Mouse (Mus musculus) hindbrain, postnatal 0 days (tissue): ENCODE measurements around the gene Kcnj12. TPM values are rescaled to one million over a fixed set of nuclear protein-coding genes. Genes with fewer than 3 reads are reported as not detected.

ENCODE experiments used
- ATAC-seq: fragments of 200-750 bp; cut with Nextera tagmentation; 2 replicates; pipeline ENCODE4 v1.8.0; 2017; ENCODE audit warnings: mild to moderate bottlenecking, moderate TSS enrichment, moderate library complexity
- DNase-seq: peaks from one replicate; pipeline ENCODE4 v3.0.0-alpha.2; 2015; ENCODE audit warnings: low spot score
- H3K27ac ChIP-seq: fragments of 300-500 bp; sonication (generic); 2 replicates; pipeline ENCODE4 v1.5.1; 2014; ENCODE audit warnings: mild to moderate bottlenecking
- H3K27me3 ChIP-seq: fragments of 300-500 bp; sonication (generic); 2 replicates; pipeline ENCODE4 v1.6.1; 2014; ENCODE audit warnings: low read length, mixed read lengths; ENCODE audit not compliant: insufficient read depth
- H3K36me3 ChIP-seq: fragments of 300-500 bp; sonication (generic); 2 replicates; pipeline ENCODE4 v1.6.1; 2014; ENCODE audit warnings: low read length, mixed read lengths; ENCODE audit not compliant: insufficient read depth
- H3K4me1 ChIP-seq: fragments of 300-500 bp; sonication (generic); 2 replicates; pipeline ENCODE4 v1.6.1; 2014; ENCODE audit warnings: antibody characterized with exemption, low read length, mixed read lengths; ENCODE audit not compliant: insufficient read depth
- H3K4me2 ChIP-seq: fragments of 300-500 bp; sonication (generic); 2 replicates; pipeline ENCODE4 v1.6.1; 2014; ENCODE audit warnings: low read depth, mild to moderate bottlenecking, low read length, moderate library complexity, mixed read lengths
- H3K4me3 ChIP-seq: fragments of 300-500 bp; sonication (generic); 2 replicates; pipeline ENCODE4 v1.5.1; 2014; ENCODE audit warnings: low read length
- H3K9ac ChIP-seq: fragments of 300-500 bp; sonication (generic); replicated peaks from 2 replicates; pipeline ENCODE4 v1.6.1; 2014; ENCODE audit warnings: mild to moderate bottlenecking, low read length, moderate library complexity, mixed read lengths
- H3K9me3 ChIP-seq: fragments of 300-500 bp; sonication (generic); 2 replicates; pipeline ENCODE4 v1.6.1; 2016; ENCODE audit warnings: low read length, mixed read lengths
- CTCF ChIP-seq: IDR thresholded peaks from 2 replicates; pipeline ENCODE4 v1.5.1; 2016; ENCODE audit warnings: antibody characterized with exemption, control low read depth, low read depth
- WGBS: fragments of 180-500 bp; shearing (Covaris S2); extraction: QIAGEN DNeasy Blood & Tissue Kit; methylation state at CpG from one replicate; pipeline ENCODE4 v1.1.7; 2014; 5-methylcytosine and 5-hydroxymethylcytosine counted together
- polyA plus RNA-seq: library from polyadenylated mRNA; unstranded; fragments of >200 nt; fragmentation: Nextera tagmentation; extraction: Ambion mirVana; gene quantifications from 2 replicates; pipeline ENCODE4 v1.2.1, GENCODE M21; 2015
- total RNA-seq: library from RNA; depleted of rRNA; stranded (reverse); fragments of >200 nt; gene quantifications from 2 replicates; pipeline ENCODE4 v1.2.3, GENCODE M21; 2014

Gene Kcnj12
- total and polyA plus RNA-seq, 2 experiments from 2014 or later: 3.3 to 16.0 TPM

GRCm38 (mm10) chr11:60981693-60982486, 40.5 kb upstream of the Kcnj12 start:
- ATAC-seq (no peak), DNase-seq (no peak)

GRCm38 (mm10) chr11:60984912-60985558, 37.3 kb upstream of the Kcnj12 start:
- no peaks in the 10 kb centered on the region for H3K27me3 ChIP-seq
- no peaks in the 10 kb centered on the region; the same call in 1 of the 2 replicates for H3K9me3 ChIP-seq
- ATAC-seq (peak; percentile 80), DNase-seq (peak; percentile 83)
- no peaks in the 10 kb centered on the region for H3K4me1 ChIP-seq
- H3K4me3 ChIP-seq: no peak overlapping the region
- no peak overlapping the region for H3K27ac ChIP-seq
- H3K9ac ChIP-seq: no peak overlapping the region
- no peak overlapping the region for H3K4me2 ChIP-seq
- H3K36me3 ChIP-seq: no peaks in the 10 kb centered on the region
- WGBS: 42% methylated on average over 13 of the region's 13 CpGs
- no peak for TF ChIP-seq CTCF

More at GRCm38 (mm10) chr11:60981693-60982486, 40.5 kb upstream of the Kcnj12 start:
- H3K9ac ChIP-seq: no peak overlapping the region
- H3K4me2 ChIP-seq: no peak overlapping the region
- H3K27me3 ChIP-seq: no peaks in the 10 kb centered on the region
- no peaks in the 10 kb centered on the region for H3K4me1 ChIP-seq
- H3K4me3 ChIP-seq: no peak overlapping the region
- no peak for TF ChIP-seq CTCF
- WGBS: 68% methylated on average over 14 of the region's 14 CpGs
- H3K27ac ChIP-seq: no peak overlapping the region
- H3K36me3 ChIP-seq: no peaks in the 10 kb centered on the region
- H3K9me3 ChIP-seq: no peaks in the 10 kb centered on the region

- Histone ChIP-seq H3K9ac (no peak overlapping the region), H3K36me3 (no peaks in the 10 kb centered on the region), H3K4me2 (no peak overlapping the region), H3K27ac (no peak overlapping the region), H3K9me3 (no peaks in the 10 kb centered on the region; the same call in 1 of the 2 replicates), H3K4me3 (no peak overlapping the region), H3K27me3 (no peaks in the 10 kb centered on the region), H3K4me1 (no peaks in the 10 kb centered on the region)
- ATAC-seq (no peak), DNase-seq (no peak)
- no peak for TF ChIP-seq CTCF
- WGBS: 80% methylated on average over 3 of the region's 3 CpGs
Observed at GRCm38 (mm10) chr11:60990428-60990827, 31.9 kb upstream of the Kcnj12 start.

- Histone ChIP-seq H3K4me2 (no peak overlapping the region), H3K36me3 (no peaks in the 10 kb centered on the region), H3K4me1 (no peaks in the 10 kb centered on the region; the same call in 1 of the 2 replicates), H3K9me3 (no peaks in the 10 kb centered on the region), H3K4me3 (no peak overlapping the region), H3K27ac (no peak overlapping the region), H3K27me3 (no peaks in the 10 kb centered on the region), H3K9ac (no peak overlapping the region)
- ATAC-seq: no peak
- WGBS: 46% methylated on average over 8 of the region's 8 CpGs
- no peak for DNase-seq
- TF ChIP-seq CTCF: no peak
Observed at GRCm38 (mm10) chr11:61002736-61003135, 19.6 kb upstream of the Kcnj12 start.

GRCm38 (mm10) chr11:61004046-61004445, 18.3 kb upstream of the Kcnj12 start:
- no peak for TF ChIP-seq CTCF
- Histone ChIP-seq H3K4me2 (no peak overlapping the region), H3K4me1 (no peaks in the 10 kb centered on the region; the same call in 1 of the 2 replicates), H3K4me3 (no peak overlapping the region), H3K27ac (no peak overlapping the region), H3K36me3 (no peaks in the 10 kb centered on the region), H3K9me3 (no peaks in the 10 kb centered on the region), H3K27me3 (no peaks in the 10 kb centered on the region), H3K9ac (no peak overlapping the region)
- ATAC-seq (no peak), DNase-seq (no peak)
- 55% methylated on average over 4 of the region's 4 CpGs for WGBS

GRCm38 (mm10) chr11:61004781-61005180, 17.6 kb upstream of the Kcnj12 start:
- ATAC-seq (no peak), DNase-seq (no peak)
- Histone ChIP-seq H3K4me1 (no peaks in the 10 kb centered on the region; the same call in 1 of the 2 replicates), H3K9ac (no peak overlapping the region), H3K36me3 (no peaks in the 10 kb centered on the region), H3K9me3 (no peaks in the 10 kb centered on the region), H3K27ac (no peak overlapping the region), H3K4me3 (no peak overlapping the region), H3K4me2 (no peak overlapping the region), H3K27me3 (no peaks in the 10 kb centered on the region)
- 54% methylated on average over 5 of the region's 5 CpGs for WGBS
- TF ChIP-seq CTCF: no peak

GRCm38 (mm10) chr11:61005345-61005744, 17.0 kb upstream of the Kcnj12 start:
- ATAC-seq: no peak
- no peaks in the 10 kb centered on the region for H3K9me3 ChIP-seq
- H3K9ac ChIP-seq: no peak overlapping the region
- H3K27ac ChIP-seq: no peak overlapping the region
- 43% methylated on average over 6 of the region's 6 CpGs for WGBS
- H3K4me3 ChIP-seq: no peak overlapping the region
- no peak overlapping the region for H3K4me2 ChIP-seq
- no peaks in the 10 kb centered on the region; the same call in 1 of the 2 replicates for H3K4me1 ChIP-seq
- no peaks in the 10 kb centered on the region for H3K27me3 ChIP-seq
- no peaks in the 10 kb centered on the region for H3K36me3 ChIP-seq
- no peak for TF ChIP-seq CTCF
- DNase-seq: no peak
